Mouse (Mus musculus) heart, adult 9 months (tissue): ENCODE measurements around the gene Dynlt1c.
"Not testable (repeated sequence)": the region's sequence is repeated elsewhere in the genome, so short reads cannot be mapped to it uniquely, and the experiment has no call there.

Source experiments
- DNase-seq, 2 experiments: peaks; one replicate each; pipeline ENCODE4 v3.0.0; 2022; ENCODE audit warnings: low spot score in 2 of 2

Dynlt1c gene

GRCm38 (mm10) chr17:6619271-6619670 lies 17.8 kb downstream of the Dynlt1c start:
- not testable (repeated sequence) for DNase-seq

DNA sequence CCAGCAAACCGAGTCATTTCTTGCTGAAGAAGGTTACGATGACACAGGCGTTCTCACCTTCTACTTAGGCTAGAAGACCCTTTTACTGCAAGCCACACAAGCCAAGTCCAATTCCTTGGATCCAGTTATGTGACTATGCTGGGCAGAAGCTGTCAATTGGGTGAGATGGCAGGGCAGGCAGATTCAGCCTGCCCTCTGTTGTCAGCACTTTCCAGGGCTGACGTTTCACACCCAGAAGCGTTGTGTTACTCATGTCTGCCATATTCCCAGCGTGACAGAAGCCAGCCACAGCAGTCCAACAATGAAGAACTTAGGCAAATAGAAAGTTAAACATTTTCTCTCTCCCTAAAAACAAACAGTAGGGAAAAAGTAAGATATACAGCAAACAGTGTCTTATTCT lies 18.6 kb downstream of the Dynlt1c start:
- DNase-seq: not testable (repeated sequence)

- DNase-seq: not testable (repeated sequence)
Observed at GRCm38 (mm10) chr17:6620730-6621451, 19.4 kb downstream of the Dynlt1c start.

GRCm38 (mm10) chr17:6621976-6622375 lies 20.5 kb downstream of the Dynlt1c start:
- not testable (repeated sequence) for DNase-seq

DNA sequence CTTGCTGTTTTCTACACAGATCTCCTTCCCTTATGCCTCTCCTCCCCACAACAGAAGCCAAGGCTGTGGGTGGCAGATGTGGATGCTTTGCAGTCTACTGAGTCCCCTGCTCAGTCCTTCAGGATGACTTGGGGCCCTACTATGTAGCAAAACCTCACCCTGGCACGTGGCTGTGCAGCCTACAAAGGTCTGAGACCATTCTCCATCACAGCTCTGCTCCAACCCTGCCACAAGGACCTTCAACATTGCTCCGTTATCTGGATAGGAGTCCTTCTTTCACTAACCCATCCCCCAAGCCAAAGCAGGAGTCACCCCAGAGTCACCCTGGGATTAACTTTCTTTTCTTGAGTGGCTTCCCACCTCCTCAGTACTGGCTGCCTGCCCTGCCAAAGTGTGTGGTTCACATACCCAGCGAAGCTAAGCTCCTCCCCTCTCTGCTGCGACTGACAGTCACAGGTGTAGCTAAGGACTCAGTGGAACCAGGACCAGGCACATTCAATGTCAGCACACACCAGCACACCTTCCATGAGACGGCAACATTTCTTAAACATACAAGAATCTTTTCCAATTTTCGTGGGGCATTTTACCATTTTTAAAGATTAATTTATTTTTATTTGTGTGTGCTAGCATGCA lies 23.6 kb downstream of the Dynlt1c start:
- DNase-seq: not testable (repeated sequence)

DNA sequence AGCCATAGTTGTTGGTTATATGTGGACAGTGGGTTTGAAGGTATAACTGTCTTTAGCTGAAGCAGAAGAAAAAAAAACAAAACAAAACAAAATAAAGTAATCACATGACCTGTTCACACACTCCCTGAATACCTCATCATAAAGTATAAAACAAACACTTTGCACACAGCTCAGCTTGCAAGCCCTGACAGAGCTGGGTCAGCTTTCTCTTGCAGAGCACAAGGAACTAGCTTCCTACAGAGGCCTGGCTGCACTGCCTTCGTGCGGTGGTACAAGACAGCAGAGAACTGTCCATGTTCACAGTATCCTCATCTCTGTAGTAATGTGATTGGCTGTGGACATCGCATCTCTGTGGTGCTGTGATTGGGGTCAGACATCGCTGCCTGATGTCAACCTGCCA lies 28.9 kb downstream of the Dynlt1c start:
- DNase-seq: not testable (repeated sequence)

- DNase-seq: not testable (repeated sequence)
Observed at GRCm38 (mm10) chr17:6632850-6633249, 31.4 kb downstream of the Dynlt1c start.

- not testable (repeated sequence) for DNase-seq
Observed at GRCm38 (mm10) chr17:6635781-6636180, 34.3 kb downstream of the Dynlt1c start.

DNA sequence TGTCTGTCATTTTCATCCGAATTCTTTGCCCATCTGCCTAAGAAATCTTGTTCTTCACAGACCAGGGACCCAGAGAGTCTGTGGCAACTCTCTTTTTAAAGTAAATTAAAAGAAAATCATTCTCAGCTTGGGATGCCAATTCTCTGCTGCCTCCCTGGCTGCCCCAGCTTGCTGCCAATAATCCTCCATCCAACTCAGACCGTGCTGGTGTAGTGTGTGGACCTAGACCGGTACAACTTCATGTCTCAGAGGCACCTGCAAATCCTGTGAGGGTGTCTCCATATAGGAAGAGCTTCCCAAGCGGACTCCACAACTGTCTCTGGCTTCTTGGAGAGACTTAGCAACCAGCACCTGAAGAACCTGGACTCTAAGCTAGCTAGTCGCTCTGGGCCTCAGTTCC lies 35.4 kb downstream of the Dynlt1c start:
- no peak for DNase-seq

DNA sequence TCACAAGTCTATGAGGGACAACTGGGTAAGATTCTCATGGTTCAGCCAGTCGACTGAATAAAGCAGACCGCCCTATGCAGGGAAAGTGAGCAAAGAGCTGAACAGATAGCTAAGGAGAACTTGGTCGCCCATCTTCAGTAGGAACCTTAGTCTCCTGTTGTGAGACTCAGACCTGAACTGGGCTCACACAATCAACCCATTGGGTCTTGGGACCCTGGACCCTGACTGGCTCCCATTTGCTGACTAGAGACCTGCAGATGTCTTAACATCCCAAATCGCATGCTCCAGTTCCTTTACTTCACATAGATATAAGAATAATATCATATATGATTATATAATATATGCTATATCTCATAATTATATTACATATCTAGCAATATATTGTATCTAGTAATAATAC lies 36.0 kb downstream of the Dynlt1c start:
- not testable (repeated sequence) for DNase-seq

- not testable (repeated sequence) for DNase-seq
Observed at GRCm38 (mm10) chr17:6638444-6638843, 37.0 kb downstream of the Dynlt1c start.

GRCm38 (mm10) chr17:6639486-6639885 lies 38.0 kb downstream of the Dynlt1c start:
- DNase-seq: not testable (repeated sequence)

DNA sequence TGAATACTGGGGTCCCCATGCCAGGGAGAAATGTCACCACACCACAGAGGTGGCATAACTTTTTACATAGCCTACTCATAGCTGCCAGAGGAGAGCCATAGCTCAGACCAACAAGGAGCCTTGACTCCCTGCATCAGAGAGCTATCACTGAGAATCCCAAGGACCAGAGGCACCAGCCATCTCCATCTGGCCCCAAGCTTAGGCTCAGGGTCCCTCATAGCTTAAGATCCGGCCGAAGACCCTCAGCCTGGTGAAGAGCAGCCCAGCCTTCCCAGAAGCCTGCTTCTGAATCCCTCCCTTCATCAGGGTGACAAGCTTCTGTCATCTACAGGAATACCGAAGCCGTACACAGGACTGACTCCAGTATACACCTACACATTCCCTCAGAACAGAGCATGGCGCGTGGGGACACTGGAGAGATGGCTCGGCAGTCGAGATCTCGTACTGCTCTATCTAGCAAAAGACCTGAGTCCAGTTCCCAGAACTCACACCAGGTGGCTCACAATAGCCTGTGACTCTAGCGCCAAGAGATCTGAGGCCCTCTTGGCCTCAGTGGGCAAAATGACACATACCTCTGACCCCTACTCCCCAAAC lies 38.7 kb downstream of the Dynlt1c start:
- DNase-seq: not testable (repeated sequence)

DNA sequence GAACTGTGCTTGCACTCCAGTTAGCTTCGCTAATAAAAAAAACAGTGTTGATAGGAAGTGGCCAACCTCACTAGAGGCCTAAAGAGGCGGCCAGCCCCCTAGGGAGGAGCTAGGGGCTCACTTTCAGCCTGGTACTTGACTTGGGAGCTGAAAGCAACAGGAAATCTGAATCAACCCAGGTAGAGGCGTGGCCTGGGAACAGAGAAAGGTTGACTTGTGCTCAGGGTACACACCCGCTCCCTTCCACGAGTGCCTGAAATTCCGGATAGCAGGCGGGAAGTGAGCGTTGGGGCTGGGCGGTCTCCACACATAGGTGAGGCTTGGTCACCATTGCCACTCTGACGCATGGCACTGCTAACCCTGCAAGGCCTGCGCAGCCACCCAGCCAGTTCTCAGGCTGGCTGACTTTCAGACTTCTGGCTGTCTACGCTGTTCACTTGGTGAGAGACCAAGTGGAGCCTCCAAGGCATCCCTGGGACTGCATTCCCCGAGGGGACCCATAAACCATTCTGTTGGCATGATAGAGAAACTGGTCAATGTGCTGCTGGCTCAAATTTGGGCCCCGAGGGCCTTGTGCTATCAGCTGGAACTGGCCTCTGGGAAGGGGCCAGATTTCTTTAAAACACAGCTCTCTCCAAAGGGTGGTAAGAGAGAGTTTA lies 39.4 kb downstream of the Dynlt1c start:
- not testable (repeated sequence) for DNase-seq

DNA sequence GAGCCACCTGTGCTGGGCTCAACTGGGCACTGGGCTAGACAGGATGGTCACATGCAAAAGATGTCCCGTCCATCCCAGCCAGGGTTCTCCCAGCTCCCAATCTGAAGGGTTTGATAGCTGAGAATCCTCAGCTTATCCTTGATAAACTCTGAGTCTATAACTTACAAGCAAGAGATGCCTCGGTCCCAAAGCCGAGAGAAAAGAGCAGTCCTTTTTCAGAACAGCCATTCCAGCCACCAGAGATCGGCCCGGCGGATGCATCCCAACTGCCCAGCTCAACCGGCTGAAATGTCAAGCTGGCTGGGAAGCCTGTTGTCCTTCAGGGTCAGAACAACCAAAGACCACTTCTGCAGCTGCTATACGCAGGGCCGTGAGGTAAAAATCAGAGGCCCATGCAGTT lies 42.7 kb downstream of the Dynlt1c start:
- DNase-seq: not testable (repeated sequence)

- not testable (repeated sequence) for DNase-seq
Observed at GRCm38 (mm10) chr17:6644673-6645072, 43.2 kb downstream of the Dynlt1c start.

GRCm38 (mm10) chr17:6645668-6646067 lies 44.2 kb downstream of the Dynlt1c start:
- not testable (repeated sequence) for DNase-seq

DNA sequence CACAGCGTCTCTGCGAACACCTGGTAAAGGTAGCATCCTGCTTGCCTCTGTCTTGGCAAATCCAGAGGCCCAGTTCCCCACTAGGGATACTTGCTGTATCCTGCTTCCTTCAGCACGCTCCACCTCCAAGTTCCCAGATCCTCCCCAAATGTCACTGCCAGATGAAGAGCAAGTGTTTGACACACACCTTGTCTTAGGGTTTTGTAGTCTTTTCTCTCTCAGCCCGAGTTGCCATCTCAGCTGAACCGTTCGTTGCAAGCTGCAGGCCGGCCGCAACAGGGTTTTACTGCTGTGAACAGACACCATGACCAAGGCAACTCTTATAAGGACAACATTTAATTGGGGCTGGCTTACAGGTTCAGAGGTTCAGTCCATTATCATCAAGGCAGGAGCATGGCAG lies 45.4 kb downstream of the Dynlt1c start:
- DNase-seq: not testable (repeated sequence)

GRCm38 (mm10) chr17:6647452-6647851 lies 46.0 kb downstream of the Dynlt1c start:
- not testable (repeated sequence) for DNase-seq

DNA sequence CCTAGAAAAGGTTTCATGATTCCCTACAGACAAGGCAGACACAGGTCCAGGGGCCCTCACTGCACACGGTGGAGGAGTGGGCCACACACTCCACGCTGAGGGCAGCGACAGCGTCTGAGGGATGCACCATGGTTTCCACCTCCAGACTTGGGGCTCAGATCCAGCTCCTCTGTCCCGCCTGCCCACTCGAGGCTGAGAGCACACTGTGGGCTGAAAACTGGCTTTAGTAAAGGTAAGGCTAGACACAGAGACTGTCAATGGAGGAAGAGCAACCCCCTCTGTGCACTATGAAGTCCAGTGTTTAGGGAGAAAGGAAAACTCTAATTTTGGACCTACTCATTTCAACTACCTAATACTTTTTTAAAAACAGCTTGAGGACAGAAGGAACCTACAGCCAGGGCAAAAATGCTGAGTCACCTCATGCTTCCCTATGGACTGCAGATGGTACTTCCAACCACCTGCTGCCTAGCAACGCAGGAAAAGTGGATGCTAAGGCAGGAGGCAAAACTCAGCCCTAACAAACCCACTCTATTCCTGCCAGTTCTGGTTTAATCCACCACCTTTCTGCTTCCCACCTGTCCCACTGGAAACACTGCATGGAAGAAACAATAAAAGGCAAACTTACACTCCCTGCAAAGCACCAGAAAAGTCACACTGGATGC lies 49.6 kb downstream of the Dynlt1c start:
- DNase-seq: not testable (repeated sequence)

GRCm38 (mm10) chr17:6653341-6653946 lies 52.0 kb downstream of the Dynlt1c start:
- DNase-seq: not testable (repeated sequence)
